Mouse (Mus musculus): ENCODE data around the gene Lipf.

Gene Lipf

DNA sequence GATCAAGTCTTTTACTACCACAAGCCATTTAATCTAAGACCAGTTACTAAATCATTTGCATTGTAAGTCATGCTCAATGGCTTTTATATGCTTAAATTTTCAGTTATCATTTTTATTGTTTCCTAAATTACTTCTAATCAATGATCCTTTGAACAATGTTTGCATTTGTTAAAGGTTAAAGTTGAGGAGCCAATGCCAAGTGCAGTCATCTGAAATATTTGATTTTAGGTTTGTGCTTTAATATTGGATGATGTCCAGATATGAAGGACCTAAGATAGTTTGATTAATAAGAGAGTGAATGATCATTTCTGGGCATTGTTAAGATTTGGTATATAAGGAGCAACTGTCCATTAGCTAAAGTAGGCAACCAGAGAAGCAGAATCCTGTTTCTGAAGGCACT is at the start of gene Lipf:
Gene Lipf (plus strand): TSS at position 301 of the 400 bp plus-strand sequence.
- DNase-seq: no peak

DNA sequence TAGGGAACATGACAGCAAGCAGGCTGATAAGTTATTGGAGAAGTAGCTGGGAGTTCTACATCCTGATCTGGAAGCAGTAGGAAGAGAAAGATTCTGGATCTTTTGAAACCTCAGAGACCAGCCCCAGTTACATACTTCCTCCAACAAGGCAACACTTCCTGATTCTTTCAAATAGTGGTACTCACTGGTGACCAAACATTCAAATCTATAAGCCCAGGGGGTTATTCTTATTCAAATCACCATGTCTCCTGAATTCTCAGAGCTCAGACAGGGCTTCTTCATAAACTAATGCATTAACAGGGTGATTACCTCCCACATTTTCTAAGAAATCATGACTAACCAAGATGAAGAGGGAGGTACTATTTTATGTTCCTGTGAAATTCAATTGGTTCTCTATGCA is 36.9 kb upstream of the Lipf start:
- DNase-seq: no peak

DNA sequence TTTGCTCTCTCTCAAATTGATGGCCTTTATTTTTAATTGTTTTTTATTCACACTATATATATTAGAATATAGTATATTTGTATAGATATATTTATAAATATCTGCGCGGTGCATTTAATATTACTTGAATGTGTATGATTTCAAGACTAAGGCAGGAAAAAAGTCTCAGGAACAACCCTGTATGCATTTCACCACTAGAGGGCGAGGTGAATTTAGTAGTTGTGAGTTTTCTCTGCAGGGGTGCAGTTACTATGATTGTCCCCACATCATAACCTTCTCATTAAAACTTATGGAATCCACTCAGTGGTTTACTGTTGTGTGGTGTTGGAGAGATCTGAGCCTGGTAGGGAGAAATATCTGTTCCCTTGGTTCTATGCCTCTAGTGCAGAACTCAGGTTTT is 18.0 kb downstream of the Lipf start:
- DNase-seq: no peak

DNA sequence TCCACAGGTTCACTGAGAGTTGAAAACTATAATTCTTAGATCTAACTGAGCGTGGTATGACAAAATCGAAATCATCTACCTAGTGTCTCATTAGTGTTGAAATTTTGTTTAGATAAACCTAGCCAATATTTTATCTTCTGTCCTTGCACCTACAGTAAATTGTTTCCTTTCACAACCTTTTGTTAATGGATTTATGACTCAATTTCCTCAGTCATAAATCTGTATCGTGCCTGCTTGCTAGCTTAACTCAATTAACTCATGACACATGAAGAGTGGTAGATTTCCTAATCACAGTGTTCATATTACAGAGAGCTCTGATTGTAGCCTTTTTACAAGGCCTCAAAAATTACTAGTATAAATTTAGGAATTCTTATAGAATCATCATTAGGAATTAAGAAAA is 22.1 kb downstream of the Lipf start:
- DNase-seq: no peak

DNA sequence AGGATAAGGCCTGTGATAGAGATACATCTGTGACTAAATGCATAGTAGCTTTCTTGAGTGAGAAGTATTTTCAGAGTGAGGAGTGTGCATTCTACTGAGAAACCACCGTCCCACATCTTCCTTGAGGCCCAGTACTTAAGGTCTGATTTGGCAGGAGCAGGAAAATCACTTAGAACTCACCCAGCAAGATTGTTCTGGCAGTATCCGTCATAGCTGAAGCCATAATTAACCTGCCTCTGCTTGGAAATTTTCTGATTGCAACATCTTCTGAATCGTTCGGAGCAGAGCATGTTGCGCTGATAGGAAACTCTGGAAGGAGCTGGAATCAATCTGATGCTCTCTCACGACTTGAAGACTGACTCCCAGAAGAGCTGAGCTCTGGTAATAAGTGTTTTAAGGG is 47.0 kb downstream of the Lipf start, which contains the start of gene Lipk:
Gene Lipk (plus strand): TSS at position 289 of the 400 bp plus-strand sequence.
- no peak for DNase-seq

DNA sequence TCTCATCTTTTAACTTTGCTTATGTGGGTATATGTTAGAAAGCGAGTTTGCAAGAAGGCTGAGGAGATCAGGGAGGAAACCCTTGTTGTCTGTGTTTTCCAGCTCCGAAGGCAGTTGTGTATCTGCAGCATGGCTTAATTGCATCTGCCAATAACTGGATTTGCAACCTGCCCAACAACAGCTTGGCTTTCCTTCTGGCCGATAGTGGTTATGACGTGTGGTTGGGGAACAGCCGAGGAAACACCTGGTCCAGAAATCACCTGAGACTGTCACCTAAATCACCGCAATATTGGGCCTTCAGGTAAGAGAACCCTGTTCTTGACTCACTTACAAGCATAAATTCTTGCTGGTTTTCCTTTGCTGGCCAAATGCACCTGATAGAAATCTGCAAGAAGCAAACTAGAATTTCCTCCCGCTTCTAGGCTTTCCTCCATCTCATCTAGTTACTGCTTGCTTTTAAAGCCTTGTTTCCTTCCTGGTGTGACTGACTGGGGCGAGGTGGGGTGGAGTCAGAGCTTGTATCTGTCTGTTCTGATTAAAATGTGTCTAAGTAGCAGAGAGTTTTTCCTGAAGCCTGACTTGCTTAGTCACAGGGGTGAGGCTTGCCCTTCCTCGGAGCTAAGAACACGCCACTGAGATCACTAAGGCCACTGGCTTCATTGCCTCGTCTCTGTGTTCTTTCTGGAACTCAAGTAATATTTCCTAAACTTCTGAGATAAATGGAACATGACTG is 60.6 kb downstream of the Lipf start:
- no peak for DNase-seq

DNA sequence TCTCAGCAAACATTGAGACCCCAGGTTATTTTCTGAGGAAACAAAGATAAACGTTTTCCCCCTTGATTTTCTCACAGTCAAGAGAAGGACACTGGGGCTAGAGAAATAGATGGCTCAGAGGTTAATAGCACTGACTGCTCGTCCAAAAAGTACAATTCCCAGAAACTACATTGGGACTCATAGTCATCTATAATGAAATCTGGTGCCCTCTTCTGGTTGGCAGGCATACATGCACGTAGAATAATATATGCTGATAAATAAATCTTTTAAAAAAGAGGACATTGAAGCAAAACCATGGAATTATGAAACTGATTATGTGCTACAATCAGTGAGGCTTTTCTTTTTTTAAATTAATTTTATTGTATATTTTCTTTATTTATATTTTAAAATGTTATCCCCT is 61.8 kb downstream of the Lipf start:
- DNase-seq: no peak
